Mouse (Mus musculus) forebrain, embryonic 16.5 days (tissue): ENCODE measurements at regions not wholly inside any gene's neighbourhood (a gene's known extent, or its start where the extent isn't known, plus 50 kb on each side); places are given as distances from the start of the nearest gene placed in this dataset.

Experiments
- ATAC-seq: fragments of 200-750 bp; cut with Nextera tagmentation; 2 replicates; pipeline ENCODE4 v1.8.0; 2017; ENCODE audit warnings: mild to moderate bottlenecking, moderate library complexity
- H3K27ac ChIP-seq: fragments of 300-500 bp; sonication (generic); 2 replicates; pipeline ENCODE4 v1.5.1; 2014; ENCODE audit warnings: low read length, control low read depth
- H3K27me3 ChIP-seq: fragments of 300-500 bp; sonication (generic); replicated peaks from 2 replicates; pipeline ENCODE4 v1.6.1; 2014; ENCODE audit warnings: low read length; ENCODE audit not compliant: control insufficient read depth, insufficient read depth
- H3K36me3 ChIP-seq: fragments of 300-500 bp; sonication (generic); 2 replicates; pipeline ENCODE4 v1.6.1; 2014; ENCODE audit not compliant: control insufficient read depth, insufficient read depth
- H3K4me1 ChIP-seq: fragments of 300-500 bp; sonication (generic); replicated peaks from 2 replicates; pipeline ENCODE4 v1.6.1; 2014; ENCODE audit warnings: low read length; ENCODE audit not compliant: control insufficient read depth, insufficient read depth
- H3K4me2 ChIP-seq: fragments of 300-500 bp; sonication (generic); 2 replicates; pipeline ENCODE4 v1.6.1; 2014; ENCODE audit warnings: mild to moderate bottlenecking, low read length, control low read depth
- H3K4me3 ChIP-seq: fragments of 300-500 bp; sonication (generic); replicated peaks from 2 replicates; pipeline ENCODE4 v1.5.1; 2014; ENCODE audit warnings: mild to moderate bottlenecking, low read length, control low read depth
- H3K9ac ChIP-seq: fragments of 300-500 bp; sonication (generic); replicated peaks from 2 replicates; pipeline ENCODE4 v1.6.1; 2014; ENCODE audit warnings: low read depth, low read length, control low read depth
- H3K9me3 ChIP-seq: fragments of 300-500 bp; sonication (generic); 2 replicates; pipeline ENCODE4 v1.6.1; 2016; ENCODE audit warnings: low read length; ENCODE audit not compliant: control insufficient read depth
- WGBS: fragments of 180-500 bp; shearing (Covaris S2); extraction: QIAGEN DNeasy Blood & Tissue Kit; methylation state at CpG from one replicate; pipeline ENCODE4 v1.1.7; 2014; 5-methylcytosine and 5-hydroxymethylcytosine counted together

- Histone ChIP-seq H3K9me3 (no peaks in the 10 kb centered on the region), H3K27ac (no peak overlapping the region), H3K4me3 (no peak overlapping the region), H3K36me3 (no peaks in the 10 kb centered on the region), H3K4me1 (peaks cover 6% of the 10 kb centered on the region; the same call in 1 of the 2 replicates), H3K4me2 (no peak overlapping the region), H3K9ac (no peak overlapping the region), H3K27me3 (no peaks in the 10 kb centered on the region)
- 45% methylated on average over 8 of the region's 8 CpGs for whole genome bisulfite sequencing
- ATAC-seq = peak; percentile 63
Observed at GRCm38 (mm10) chr6:126334258-126334657, 167.5 kb upstream of the Ntf3 start.

GRCm38 (mm10) chr6:126327187-126327586, 160.5 kb upstream of the Ntf3 start:
- Histone ChIP-seq H3K9ac (no peak overlapping the region), H3K36me3 (no peaks in the 10 kb centered on the region), H3K9me3 (no peaks in the 10 kb centered on the region), H3K4me1 (no peaks in the 10 kb centered on the region), H3K27me3 (no peaks in the 10 kb centered on the region), H3K27ac (no peak overlapping the region), H3K4me2 (no peak overlapping the region), H3K4me3 (no peak overlapping the region)
- WGBS = 82% methylated on average over 2 of the region's 2 CpGs
- ATAC-seq = no peak

- Histone ChIP-seq H3K4me1 (no peaks in the 10 kb centered on the region), H3K36me3 (no peaks in the 10 kb centered on the region), H3K4me2 (no peak overlapping the region), H3K9ac (no peak overlapping the region), H3K9me3 (no peaks in the 10 kb centered on the region), H3K4me3 (no peak overlapping the region), H3K27me3 (no peaks in the 10 kb centered on the region), H3K27ac (no peak overlapping the region)
- no peak for ATAC-seq
- 60% methylated on average over 2 of the region's 2 CpGs for WGBS
Observed at GRCm38 (mm10) chr6:126318523-126318922, 151.8 kb upstream of the Ntf3 start.

- 54% methylated on average over 3 of the region's 3 CpGs for WGBS
- Histone ChIP-seq H3K4me1 (no peaks in the 10 kb centered on the region), H3K27ac (no peak overlapping the region), H3K9me3 (no peaks in the 10 kb centered on the region), H3K9ac (no peak overlapping the region), H3K36me3 (no peaks in the 10 kb centered on the region), H3K27me3 (no peaks in the 10 kb centered on the region), H3K4me2 (no peak overlapping the region), H3K4me3 (no peak overlapping the region)
- no peak for ATAC-seq
Observed at GRCm38 (mm10) chr6:126310786-126311480, 144.2 kb upstream of the Ntf3 start.

GRCm38 (mm10) chr6:126303086-126303485, 136.4 kb upstream of the Ntf3 start:
- no peak overlapping the region for H3K4me2 ChIP-seq
- no peak for ATAC-seq
- H3K27me3 ChIP-seq = no peaks in the 10 kb centered on the region
- no peak overlapping the region for H3K27ac ChIP-seq
- no peaks in the 10 kb centered on the region for H3K36me3 ChIP-seq
- H3K9ac ChIP-seq = no peak overlapping the region
- 64% methylated on average over 3 of the region's 3 CpGs for WGBS
- no peaks in the 10 kb centered on the region for H3K4me1 ChIP-seq
- H3K9me3 ChIP-seq = no peaks in the 10 kb centered on the region
- no peak overlapping the region for H3K4me3 ChIP-seq

- no peak overlapping the region for H3K4me3 ChIP-seq
- 88% methylated on average over 2 of the region's 2 CpGs for WGBS
- no peak overlapping the region for H3K4me2 ChIP-seq
- H3K36me3 ChIP-seq = no peaks in the 10 kb centered on the region
- no peak overlapping the region for H3K9ac ChIP-seq
- ATAC-seq = no peak
- H3K9me3 ChIP-seq = no peaks in the 10 kb centered on the region
- no peak overlapping the region for H3K27ac ChIP-seq
- no peaks in the 10 kb centered on the region for H3K27me3 ChIP-seq
- H3K4me1 ChIP-seq = no peaks in the 10 kb centered on the region
Observed at GRCm38 (mm10) chr6:126291581-126291980, 124.9 kb upstream of the Ntf3 start.

- Histone ChIP-seq H3K27me3 (no peaks in the 10 kb centered on the region), H3K9me3 (no peaks in the 10 kb centered on the region), H3K27ac (no peak overlapping the region), H3K4me2 (no peak overlapping the region), H3K4me3 (no peak overlapping the region), H3K36me3 (no peaks in the 10 kb centered on the region), H3K9ac (no peak overlapping the region), H3K4me1 (no peaks in the 10 kb centered on the region)
- ATAC-seq = no peak
- WGBS = 70% methylated on average over 4 of the region's 4 CpGs
Observed at GRCm38 (mm10) chr6:126287166-126287565, 120.5 kb upstream of the Ntf3 start.

GRCm38 (mm10) chr6:126286201-126286600, 119.5 kb upstream of the Ntf3 start:
- Histone ChIP-seq H3K36me3 (no peaks in the 10 kb centered on the region), H3K4me1 (no peaks in the 10 kb centered on the region), H3K4me2 (no peak overlapping the region), H3K27me3 (no peaks in the 10 kb centered on the region), H3K9ac (no peak overlapping the region), H3K4me3 (no peak overlapping the region), H3K27ac (no peak overlapping the region), H3K9me3 (no peaks in the 10 kb centered on the region)
- WGBS = 86% methylated on average over 2 of the region's 2 CpGs
- no peak for ATAC-seq

GRCm38 (mm10) chr6:126284409-126284808, 117.7 kb upstream of the Ntf3 start:
- ATAC-seq = no peak
- Histone ChIP-seq H3K4me1 (no peaks in the 10 kb centered on the region), H3K9ac (no peak overlapping the region), H3K36me3 (no peaks in the 10 kb centered on the region), H3K27me3 (no peaks in the 10 kb centered on the region), H3K9me3 (no peaks in the 10 kb centered on the region), H3K27ac (no peak overlapping the region), H3K4me2 (no peak overlapping the region), H3K4me3 (no peak overlapping the region)
- WGBS = 66% methylated on average over 7 of the region's 7 CpGs

GRCm38 (mm10) chr6:126280352-126280751, 113.6 kb upstream of the Ntf3 start:
- Histone ChIP-seq H3K9me3 (no peaks in the 10 kb centered on the region), H3K27me3 (no peaks in the 10 kb centered on the region), H3K4me2 (no peak overlapping the region), H3K36me3 (no peaks in the 10 kb centered on the region), H3K4me1 (no peaks in the 10 kb centered on the region), H3K4me3 (no peak overlapping the region), H3K9ac (no peak overlapping the region), H3K27ac (no peak overlapping the region)
- 89% methylated on average over 3 of the region's 3 CpGs for WGBS
- no peak for ATAC-seq
